19 mouse cellular contexts compared by ENCODE assay signal in the genomic region with DNA sequence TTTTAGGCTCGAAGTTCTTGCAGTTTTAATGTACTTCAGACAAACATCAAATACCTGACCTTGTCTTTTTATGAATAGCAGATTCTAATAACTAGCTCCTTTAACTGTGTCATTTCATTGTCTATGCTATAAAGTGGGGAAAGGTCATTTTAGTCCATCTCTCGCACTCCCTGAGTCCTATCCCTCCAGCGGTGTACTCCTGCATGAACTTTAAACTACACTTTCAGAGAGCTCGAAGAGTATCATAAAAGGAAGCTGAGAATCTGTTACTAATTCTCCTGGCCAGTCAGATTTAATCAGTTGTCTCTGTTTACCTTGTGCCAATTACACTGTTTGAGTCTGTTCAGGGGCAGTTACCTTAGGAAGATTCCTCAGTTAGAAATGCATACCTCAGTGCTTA.
"Had no signal": no experiment of that assay in that cellular context is flagged by ENCODE, and none has a peak within 500 bp of the region (broad histone marks: within the 10 kb centered on the region; RNA-seq: fewer than 3 reads in every experiment).

No protein-coding gene starts in this region.

- H3K36me3 ChIP-seq: midbrain, embryonic 10.5 days; midbrain, embryonic 12.5 days; neural tube, embryonic 13.5 days; neural tube, embryonic 15.5 days had no signal

- H3K9me3 ChIP-seq: midbrain, embryonic 10.5 days; midbrain, embryonic 12.5 days; neural tube, embryonic 13.5 days; neural tube, embryonic 15.5 days had no signal

- H3K27me3 ChIP-seq: midbrain, embryonic 12.5 days; neural tube, embryonic 13.5 days; neural tube, embryonic 15.5 days had no signal

- H3K4me1 ChIP-seq: midbrain, embryonic 12.5 days; neural tube, embryonic 13.5 days had no signal

- DNase-seq: lung, adult 18-20 months; lung, embryonic 14.5 days; lung, postnatal 10 days; lung, postnatal 4 days; midbrain, embryonic 14.5 days; retina, postnatal 1 day; right cerebral cortex, adult 18-20 months; right cerebral cortex, postnatal 25 days; right cerebral cortex, postnatal 4 days; spleen, adult 18-20 months; thymus, adult 2 months; thymus, postnatal 25 days; thymus, postnatal 4 days had no signal

- H3K9ac ChIP-seq: lung, embryonic 14.5 days; midbrain, embryonic 12.5 days; neural tube, embryonic 13.5 days; neural tube, embryonic 15.5 days had no signal

- H3K4me2 ChIP-seq: lung, embryonic 14.5 days; midbrain, embryonic 12.5 days; neural tube, embryonic 13.5 days; neural tube, embryonic 15.5 days had no signal

- ATAC-seq: midbrain, embryonic 16.5 days had no signal

- H3K4me3 ChIP-seq: midbrain, embryonic 10.5 days; midbrain, embryonic 12.5 days; myocyte; neural tube, embryonic 13.5 days; neural tube, embryonic 15.5 days had no signal

- H3K27ac ChIP-seq: midbrain, embryonic 10.5 days; midbrain, embryonic 12.5 days; neural tube, embryonic 13.5 days; neural tube, embryonic 15.5 days had no signal
